Mouse (Mus musculus) intestine, embryonic 14.5 days (tissue): ENCODE measurements around the gene Vars2. TPM values are rescaled to one million over a fixed set of nuclear protein-coding genes. Genes with fewer than 3 reads are reported as not detected.

Experiments used
- ATAC-seq: fragments of 200-750 bp; cut with Nextera tagmentation; replicated peaks from 2 replicates; pipeline ENCODE4 v1.8.0; 2017; ENCODE audit warnings: low read depth, moderate number of reproducible peaks, moderate TSS enrichment, moderate library complexity; ENCODE audit not compliant: low FRiP score, low TSS enrichment
- DNase-seq: peaks from one replicate; pipeline ENCODE4 v3.0.0-alpha.2; 2018; ENCODE audit warnings: low spot score
- H3K27ac ChIP-seq: fragments of 300-500 bp; sonication (generic); 2 replicates; pipeline ENCODE4 v1.5.1; 2014; ENCODE audit warnings: low read depth, mild to moderate bottlenecking, control low read depth
- H3K27me3 ChIP-seq: fragments of 300-500 bp; sonication (generic); replicated peaks from 2 replicates; pipeline ENCODE4 v1.6.1; 2014; ENCODE audit warnings: low read length, control low read depth; ENCODE audit not compliant: control insufficient read depth, insufficient read depth
- H3K36me3 ChIP-seq: fragments of 300-500 bp; sonication (generic); 2 replicates; pipeline ENCODE4 v1.6.1; 2014; ENCODE audit warnings: low read length, control low read depth; ENCODE audit not compliant: control insufficient read depth, insufficient read depth
- H3K4me1 ChIP-seq: fragments of 300-500 bp; sonication (generic); replicated peaks from 2 replicates; pipeline ENCODE4 v1.6.1; 2014; ENCODE audit warnings: low read length, control low read depth, mixed read lengths; ENCODE audit not compliant: control insufficient read depth, insufficient read depth
- H3K4me2 ChIP-seq: fragments of 300-500 bp; sonication (generic); 2 replicates; pipeline ENCODE4 v1.6.1; 2014; ENCODE audit warnings: low read length
- H3K4me3 ChIP-seq: fragments of 300-500 bp; sonication (generic); 2 replicates; pipeline ENCODE4 v1.5.1; 2014; ENCODE audit warnings: low read depth, low read length, control low read depth, mixed read lengths
- H3K9ac ChIP-seq: fragments of 300-500 bp; sonication (generic); 2 replicates; pipeline ENCODE4 v1.6.1; 2014; ENCODE audit warnings: mild to moderate bottlenecking, low read length
- H3K9me3 ChIP-seq: fragments of 300-500 bp; sonication (generic); 2 replicates; pipeline ENCODE4 v1.6.1; 2016; ENCODE audit warnings: low read length, control low read depth; ENCODE audit not compliant: control insufficient read depth
- WGBS: fragments of 180-500 bp; shearing (Covaris S2); extraction: QIAGEN DNeasy Blood & Tissue Kit; methylation state at CpG from one replicate; pipeline ENCODE4 v1.1.7; 2014; 5-methylcytosine and 5-hydroxymethylcytosine counted together
- polyA plus RNA-seq: library from polyadenylated mRNA; unstranded; fragments of >200 nt; fragmentation: Nextera tagmentation; extraction: Ambion mirVana; gene quantifications from 2 replicates; pipeline ENCODE4 v1.2.1, GENCODE M21; 2014

Gene Vars2
- polyA plus RNA-seq, 1 experiment from 2014 or later: 18.1 TPM

DNA sequence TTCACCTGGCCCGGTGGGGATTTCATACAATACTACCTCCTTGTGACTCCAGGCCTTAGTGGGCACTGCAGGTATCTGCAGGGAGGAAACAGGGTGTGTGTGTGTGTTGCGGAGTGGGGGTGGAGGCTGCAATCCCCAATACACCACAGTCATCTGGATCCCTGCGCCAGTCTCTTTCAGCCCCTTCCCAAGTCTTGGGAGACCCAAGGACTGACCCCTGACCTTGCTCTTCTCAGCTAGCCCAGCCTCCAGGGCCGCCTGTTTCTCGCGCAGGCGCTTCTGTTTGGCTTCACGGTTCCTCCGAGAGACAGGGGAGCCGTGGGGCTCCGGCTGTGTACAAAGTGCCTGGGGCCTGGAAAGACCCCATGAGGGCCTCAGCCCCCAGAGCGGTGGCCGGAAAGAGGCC is 538 bp downstream of the Vars2 start:
- no peak for DNase-seq
- Histone ChIP-seq H3K4me3 (peak overlapping the region; percentile 82), H3K4me2 (peak overlapping the region; percentile 96), H3K9ac (peak overlapping the region; percentile 86), H3K36me3 (peaks cover 46% of the 10 kb centered on the region), H3K27me3 (no peaks in the 10 kb centered on the region), H3K4me1 (peaks cover 8% of the 10 kb centered on the region), H3K27ac (peak overlapping the region; percentile 76), H3K9me3 (no peaks in the 10 kb centered on the region)
- 2% methylated on average over 13 of the region's 13 CpGs for WGBS
- peak; percentile 44; the same call in 1 of the 2 replicates for ATAC-seq

DNA sequence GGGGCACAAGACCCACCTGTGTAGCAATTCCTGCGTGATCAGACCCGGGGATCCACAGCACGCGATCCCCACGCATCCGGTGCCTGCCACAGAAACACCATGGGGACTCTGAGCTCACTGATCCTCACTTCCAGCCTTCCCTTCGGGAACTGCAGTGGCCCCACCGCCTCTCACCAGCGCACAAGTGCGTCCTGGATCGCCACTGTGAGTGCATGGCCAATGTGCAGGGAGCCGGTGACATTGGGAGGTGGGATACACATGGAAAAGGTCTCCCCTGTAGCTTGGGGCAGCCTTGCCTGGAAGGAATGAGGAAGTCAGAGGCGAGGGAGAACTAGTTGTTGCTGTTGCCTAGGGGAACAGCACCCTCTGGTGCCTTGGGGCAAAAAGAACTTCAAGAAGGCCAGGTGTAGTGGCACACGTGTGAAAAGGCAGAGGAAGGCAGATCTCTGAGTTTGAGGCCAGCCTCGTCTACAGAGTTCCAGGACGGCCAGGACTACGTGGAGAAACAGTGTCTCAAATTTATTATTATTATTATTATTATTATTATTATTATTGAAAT is 1.4 kb downstream of the Vars2 start:
- H3K9ac ChIP-seq: no peak overlapping the region
- H3K9me3 ChIP-seq: no peaks in the 10 kb centered on the region
- H3K4me1 ChIP-seq: peaks cover 8% of the 10 kb centered on the region
- DNase-seq (no peak), ATAC-seq (peak; percentile 25; the same call in 1 of the 2 replicates)
- H3K27me3 ChIP-seq: no peaks in the 10 kb centered on the region
- no peak overlapping the region for H3K4me2 ChIP-seq
- no peak overlapping the region for H3K27ac ChIP-seq
- H3K4me3 ChIP-seq: no peak overlapping the region
- WGBS: 73% methylated on average over 17 of the region's 17 CpGs
- peaks cover 46% of the 10 kb centered on the region for H3K36me3 ChIP-seq

DNA sequence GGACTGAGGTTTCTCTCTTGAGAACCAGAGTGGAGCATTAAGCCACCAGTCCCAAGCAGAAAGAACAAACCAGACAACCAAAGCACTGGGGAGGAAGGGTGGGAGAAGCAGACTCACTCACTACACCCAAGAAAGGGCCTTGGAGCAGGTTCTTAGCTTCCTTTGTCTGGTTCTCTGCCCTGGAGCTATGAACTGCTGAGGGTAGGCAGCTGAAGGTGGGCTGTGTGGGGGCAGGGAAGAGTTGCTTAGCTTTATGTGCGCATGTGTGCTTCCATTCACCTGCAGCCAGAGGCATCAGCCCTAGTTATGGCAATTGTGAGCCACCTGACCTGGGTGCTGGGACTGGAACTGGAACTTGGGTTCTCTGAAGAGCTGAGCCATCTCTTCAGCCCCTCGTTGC is 14.3 kb downstream of the Vars2 start:
- peaks cover 28% of the 10 kb centered on the region for H3K36me3 ChIP-seq
- 83% methylated on average over 2 of the region's 2 CpGs for WGBS

DNA sequence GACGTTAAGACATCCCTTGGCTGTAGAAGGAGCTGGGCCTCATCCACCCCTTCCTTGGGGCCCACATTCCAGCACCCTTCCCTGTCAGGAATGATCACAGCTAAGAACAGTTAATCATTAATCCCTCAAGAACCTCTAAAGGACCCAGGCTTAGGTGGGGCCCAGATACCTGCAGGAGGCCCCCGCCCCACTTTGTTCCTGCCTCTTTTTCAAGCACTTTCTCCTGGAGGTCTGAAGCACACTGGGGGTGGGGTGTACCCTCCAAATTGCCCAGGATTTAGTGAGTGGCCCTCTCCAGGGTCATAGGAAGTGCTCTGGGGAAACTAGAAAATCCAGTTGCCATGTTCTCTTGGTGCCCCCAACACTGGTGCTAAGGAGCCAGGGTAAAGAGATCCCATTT is 18.0 kb downstream of the Vars2 start:
- Histone ChIP-seq H3K4me1 (no peaks in the 10 kb centered on the region), H3K27ac (peak overlapping the region; percentile 35; the same call in 1 of the 2 replicates), H3K4me3 (no peak overlapping the region), H3K9me3 (no peaks in the 10 kb centered on the region), H3K9ac (no peak overlapping the region), H3K4me2 (no peak overlapping the region), H3K36me3 (no peaks in the 10 kb centered on the region), H3K27me3 (no peaks in the 10 kb centered on the region)
- DNase-seq: peak; percentile 65
- peak; percentile 82 for ATAC-seq
- 65% methylated on average over 2 of the region's 2 CpGs for WGBS

More for the DNA sequence above, 14.3 kb downstream of the Vars2 start:
- ATAC-seq (no peak), DNase-seq (no peak)
- no peak overlapping the region for H3K4me2 ChIP-seq
- H3K27me3 ChIP-seq: no peaks in the 10 kb centered on the region
- H3K9me3 ChIP-seq: no peaks in the 10 kb centered on the region
- H3K9ac ChIP-seq: no peak overlapping the region
- H3K4me1 ChIP-seq: no peaks in the 10 kb centered on the region
- H3K4me3 ChIP-seq: no peak overlapping the region
- H3K27ac ChIP-seq: no peak overlapping the region

DNA sequence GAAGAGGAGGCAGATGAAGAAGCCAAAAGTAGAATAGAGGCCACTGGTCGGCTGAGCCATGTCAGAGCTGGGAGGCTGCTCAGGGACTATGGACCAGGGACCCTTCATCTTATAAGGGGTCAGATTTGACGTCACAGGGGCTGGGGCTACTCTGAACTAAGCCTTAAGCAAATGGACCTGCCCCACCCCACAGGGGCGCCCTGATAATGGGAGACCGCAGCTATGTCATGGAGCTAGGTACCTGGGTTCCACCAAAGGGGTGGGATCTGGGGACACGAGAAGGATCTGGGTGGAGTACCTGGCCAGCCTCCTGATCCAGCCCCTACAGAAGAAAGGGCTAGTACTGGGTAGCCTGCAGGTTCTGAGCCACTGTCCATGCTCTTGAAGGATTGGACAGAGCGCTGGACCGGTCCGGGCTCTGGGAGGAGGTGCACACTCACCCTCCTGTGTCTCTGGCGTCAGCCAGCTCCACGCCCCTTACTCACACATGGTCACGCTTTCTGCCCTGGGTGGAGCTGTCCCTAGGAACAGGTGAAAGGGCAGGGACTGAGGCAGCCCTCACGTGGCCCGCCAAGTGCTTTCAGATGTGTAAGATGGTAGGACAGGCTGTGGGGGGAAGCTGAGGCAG is 23.7 kb downstream of the Vars2 start, which contains the start of gene Mucl3:
Gene Mucl3, minus strand, starts transcription at position 87 of the 628 bp plus-strand sequence.
- Histone ChIP-seq H3K4me2 (no peak within 1 kb of the TSS), H3K4me1 (no peaks in the 10 kb centered on the region), H3K36me3 (no peaks in the 10 kb centered on the region), H3K27me3 (no peaks in the 10 kb centered on the region), H3K9ac (no peak within 1 kb of the TSS), H3K9me3 (no peaks in the 10 kb centered on the region), H3K27ac (no peak within 1 kb of the TSS), H3K4me3 (no peak within 1 kb of the TSS)
- DNase-seq: no peak
- 66% methylated on average over 13 of the region's 13 CpGs for WGBS
- ATAC-seq: no peak

DNA sequence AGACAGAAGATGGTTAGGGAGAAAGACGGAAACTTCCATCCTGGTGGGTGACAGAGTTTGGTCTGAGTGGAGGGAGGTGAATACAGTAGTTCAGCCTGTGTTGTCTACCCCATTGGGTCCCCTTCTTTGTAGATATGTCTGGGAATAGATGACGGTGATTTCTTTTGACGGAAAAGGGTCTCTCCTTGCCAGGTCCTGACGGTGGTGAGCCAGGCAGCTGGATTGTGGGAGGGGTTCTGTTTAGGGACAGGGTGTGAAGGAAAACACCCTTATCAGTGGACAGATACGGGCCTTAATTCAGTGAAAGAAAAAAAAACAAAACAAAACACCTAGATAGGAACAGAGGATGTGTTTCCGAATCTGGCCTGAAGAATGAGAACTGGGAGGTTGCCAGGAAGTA is 28.0 kb downstream of the Vars2 start:
- Histone ChIP-seq H3K4me2 (peak overlapping the region; percentile 43), H3K36me3 (no peaks in the 10 kb centered on the region), H3K9me3 (no peaks in the 10 kb centered on the region), H3K4me1 (peaks cover 6% of the 10 kb centered on the region; the same call in 1 of the 2 replicates), H3K4me3 (no peak overlapping the region), H3K27ac (peak overlapping the region; percentile 55), H3K9ac (no peak overlapping the region), H3K27me3 (no peaks in the 10 kb centered on the region; the same call in 1 of the 2 replicates)
- ATAC-seq: no peak
- DNase-seq: no peak
- WGBS: 59% methylated on average over 6 of the region's 6 CpGs

DNA sequence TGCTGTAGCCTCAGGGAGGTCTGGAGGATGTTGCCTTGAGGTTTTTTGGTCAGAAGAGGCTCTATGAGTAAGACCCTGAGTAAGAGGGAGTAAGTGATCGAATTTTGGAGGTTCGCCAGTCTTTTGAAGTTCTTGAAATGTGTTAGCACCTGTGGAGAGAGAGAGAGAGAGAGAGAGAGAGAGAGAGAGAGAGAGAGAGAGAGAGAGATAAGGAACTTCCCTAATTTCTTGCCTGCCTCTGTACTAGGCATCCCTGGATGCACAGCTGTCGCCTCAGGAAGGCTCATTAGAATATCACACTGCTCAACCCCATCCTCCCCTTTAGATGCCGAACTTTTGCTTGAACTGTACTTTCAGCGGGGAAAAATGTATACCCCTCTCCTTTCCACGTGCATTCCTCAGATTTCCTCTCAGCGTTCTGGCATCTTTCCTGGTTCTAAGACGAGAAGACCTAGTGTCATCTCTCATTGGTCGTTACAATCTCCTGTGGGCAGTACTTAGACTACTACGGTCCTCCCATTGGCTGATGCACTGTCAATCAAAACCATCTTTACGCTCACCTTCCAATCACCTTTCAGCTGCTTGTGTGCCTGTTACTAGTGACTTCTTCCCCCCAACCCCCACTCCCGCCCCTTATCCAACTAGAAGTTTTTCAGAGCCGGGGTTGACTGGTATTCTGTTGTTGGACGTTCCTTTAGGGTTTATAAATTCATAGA is 28.8 kb downstream of the Vars2 start:
- Histone ChIP-seq H3K27ac (peak overlapping the region; percentile 62), H3K4me2 (peak overlapping the region; percentile 43), H3K9me3 (no peaks in the 10 kb centered on the region), H3K4me3 (peak overlapping the region; percentile 11; the same call in 1 of the 2 replicates), H3K27me3 (no peaks in the 10 kb centered on the region; the same call in 1 of the 2 replicates), H3K9ac (no peak overlapping the region), H3K4me1 (peaks cover 12% of the 10 kb centered on the region; the same call in 1 of the 2 replicates), H3K36me3 (no peaks in the 10 kb centered on the region)
- DNase-seq (peak; percentile 85), ATAC-seq (peak; percentile 86)
- WGBS: 22% methylated on average over 14 of the region's 14 CpGs

DNA sequence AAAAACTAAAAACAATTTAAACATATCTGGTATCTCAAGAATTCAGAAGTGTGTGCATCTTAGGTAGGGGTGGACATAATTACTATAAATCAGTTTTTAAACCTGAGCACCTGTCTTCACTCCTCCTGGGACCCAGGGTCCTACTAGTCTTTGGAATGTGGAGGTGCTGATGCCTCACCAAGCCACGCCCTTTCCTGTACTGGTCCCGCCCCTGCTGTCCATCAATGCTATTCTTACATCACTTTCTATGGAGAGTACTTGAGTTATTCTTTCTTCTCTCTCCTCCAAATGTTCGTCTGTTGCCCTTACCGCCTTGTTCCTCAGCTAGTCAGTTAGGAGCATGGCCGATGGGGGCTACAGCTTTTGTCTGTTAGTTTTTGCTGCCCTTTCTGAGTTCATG is 31.0 kb downstream of the Vars2 start:
- H3K9me3 ChIP-seq: no peaks in the 10 kb centered on the region
- no peaks in the 10 kb centered on the region for H3K36me3 ChIP-seq
- 50% methylated on average over 5 of the region's 5 CpGs for whole genome bisulfite sequencing
- no peak overlapping the region for H3K4me3 ChIP-seq
- no peak overlapping the region for H3K9ac ChIP-seq
- ATAC-seq: no peak
- peak overlapping the region; percentile 66 for H3K4me2 ChIP-seq
- peak; percentile 56 for DNase-seq
- no peak overlapping the region for H3K27ac ChIP-seq
- H3K4me1 ChIP-seq: peaks cover 12% of the 10 kb centered on the region; the same call in 1 of the 2 replicates
- H3K27me3 ChIP-seq: no peaks in the 10 kb centered on the region; the same call in 1 of the 2 replicates
